Mouse (Mus musculus): ENCODE results near the gene Tmem258. TPM values are rescaled to one million over a fixed set of nuclear protein-coding genes. Genes with fewer than 3 reads are reported as not detected.

The Tmem258 gene
- total RNA-seq, 2 experiments from 2014 or later: 55.9 to 64.2 TPM

- Histone ChIP-seq H3K4me3 (no peak overlapping the region), H3K27ac (no peak overlapping the region)
- intact Hi-C loops (cut with DNase I): no loop called here
- no peak for TF ChIP-seq CTCF (IDR thresholded peaks at IDR 0.05)
- DNase-seq (ENCODE audit: extremely low spot score in 1 of 2, low spot score in 2 of 2): no peak
Measured at GRCm38 (mm10) chr19:10173116-10173718, 30.6 kb upstream of the Tmem258 start.

DNA sequence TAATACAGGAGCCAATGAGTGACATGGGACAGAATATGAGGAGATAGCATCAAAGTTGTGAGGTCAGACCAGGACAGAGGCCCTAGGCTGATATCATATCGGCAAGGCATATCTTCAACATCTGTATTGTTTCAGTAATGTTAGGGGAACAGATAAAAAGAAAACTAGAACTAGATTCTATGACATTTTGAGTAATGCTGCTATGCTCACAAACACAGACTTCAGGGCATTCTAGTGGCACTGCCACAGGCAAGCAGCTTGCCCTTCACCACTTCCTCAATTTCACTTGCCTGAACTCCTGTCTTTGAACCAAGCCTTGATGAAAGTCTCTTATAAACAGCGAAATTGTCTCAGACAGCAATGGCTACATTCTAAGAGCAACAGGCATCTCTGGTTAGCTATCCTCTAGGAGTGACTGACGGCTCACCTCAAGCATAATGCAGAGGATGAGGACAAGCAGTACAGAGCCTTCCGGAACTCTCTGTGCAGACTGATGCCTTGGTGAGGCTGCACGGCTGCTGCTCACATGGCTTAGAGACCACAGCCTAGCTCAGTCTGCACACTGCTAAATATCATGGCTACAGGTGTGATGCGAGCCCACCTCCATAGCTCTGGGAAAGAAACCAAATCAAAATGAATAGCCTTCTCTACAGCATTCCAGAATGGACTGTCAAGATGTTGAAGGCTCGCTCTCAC, 29.8 kb upstream of the Tmem258 start:
- no peak for TF ChIP-seq CTCF (IDR thresholded peaks at IDR 0.05)
- no peak for DNase-seq (ENCODE audit: extremely low spot score in 1 of 2, low spot score in 2 of 2)
- intact Hi-C loops (cut with DNase I): no loop called here
- Histone ChIP-seq H3K4me3 (no peak overlapping the region), H3K27ac (no peak overlapping the region)

DNA sequence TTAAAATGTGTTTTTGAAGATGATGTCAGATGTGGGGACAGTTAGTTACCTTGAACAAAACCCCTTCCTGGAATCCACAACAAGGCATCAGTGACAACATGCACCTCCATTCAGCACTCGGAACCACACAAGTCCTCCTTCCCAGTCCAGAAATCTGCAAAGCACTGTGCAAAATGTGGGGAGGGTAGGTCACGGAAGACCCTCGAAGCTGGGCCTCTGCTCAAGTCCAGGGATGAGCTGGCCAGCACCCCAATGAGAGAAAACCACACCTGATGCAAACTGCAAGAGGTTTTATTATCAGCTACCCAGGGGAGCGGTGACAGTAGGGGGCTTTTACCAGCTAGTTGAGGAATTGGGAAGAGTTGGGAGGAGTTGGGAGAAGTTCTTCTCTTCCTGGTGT, 28.9 kb upstream of the Tmem258 start:
- DNase-seq (ENCODE audit: extremely low spot score in 1 of 2, low spot score in 2 of 2): no peak
- intact Hi-C loops (cut with DNase I): no loop called here
- Histone ChIP-seq H3K27ac (no peak overlapping the region), H3K4me3 (no peak overlapping the region)
- TF ChIP-seq CTCF (IDR thresholded peaks at IDR 0.05): no peak

GRCm38 (mm10) chr19:10176477-10176876, 27.3 kb upstream of the Tmem258 start:
- H3K27ac ChIP-seq: no peak overlapping the region
- no peak for DNase-seq (ENCODE audit: extremely low spot score in 1 of 2, low spot score in 2 of 2)
- intact Hi-C loops (cut with DNase I): no loop called here
- no peak overlapping the region for H3K4me3 ChIP-seq
- TF ChIP-seq CTCF (IDR thresholded peaks at IDR 0.05): no peak

GRCm38 (mm10) chr19:10176941-10177372, 26.9 kb upstream of the Tmem258 start:
- H3K27ac ChIP-seq: no peak overlapping the region
- no peak for DNase-seq (ENCODE audit: extremely low spot score in 1 of 2, low spot score in 2 of 2)
- H3K4me3 ChIP-seq: no peak overlapping the region
- intact Hi-C loops (cut with DNase I): no loop called here
- no peak for TF ChIP-seq CTCF (IDR thresholded peaks at IDR 0.05)

GRCm38 (mm10) chr19:10181225-10181624, 22.6 kb upstream of the Tmem258 start:
- intact Hi-C loops (cut with DNase I): loop anchor here (5.0 kb wide), 1 partner anchor 284 kb away; the partner anchor contains the start of gene Incenp
- peak overlapping the region; percentile 28; the same call in 1 of the 2 replicates for H3K27ac ChIP-seq
- no peak overlapping the region for H3K4me3 ChIP-seq
- no peak for DNase-seq (ENCODE audit: extremely low spot score in 1 of 2, low spot score in 2 of 2)
- TF ChIP-seq CTCF (IDR thresholded peaks at IDR 0.05): no peak

GRCm38 (mm10) chr19:10182142-10182541, 21.7 kb upstream of the Tmem258 start:
- no peak for TF ChIP-seq CTCF (IDR thresholded peaks at IDR 0.05)
- no peak for DNase-seq (ENCODE audit: extremely low spot score in 1 of 2, low spot score in 2 of 2)
- peak overlapping the region; percentile 74 for H3K4me3 ChIP-seq
- intact Hi-C loops (cut with DNase I): loop anchor here (1.0 to 5.0 kb wide), 3 partner anchors 81 to 285 kb away; partner anchors contain the start of genes Fads2, Fads3 and Incenp
- peak overlapping the region; percentile 97 for H3K27ac ChIP-seq

GRCm38 (mm10) chr19:10182670-10183298, 21.0 kb upstream of the Tmem258 start, which contains the start of gene Fads1:
Gene Fads1, plus strand, starts transcription at chr19:10182888.
- TF ChIP-seq CTCF (IDR thresholded peaks at IDR 0.05): peak; percentile 67
- intact Hi-C loops (cut with DNase I): loop anchor here (1.0 to 5.0 kb wide), 3 partner anchors 81 to 285 kb away; partner anchors contain the start of genes Fads2, Fads3 and Incenp
- DNase-seq (ENCODE audit: extremely low spot score in 1 of 2, low spot score in 2 of 2): peak; percentile 94 to 96
- Histone ChIP-seq H3K4me3 (peak within 1 kb of the TSS; percentile 74), H3K27ac (peak within 1 kb of the TSS; percentile 97)

DNA sequence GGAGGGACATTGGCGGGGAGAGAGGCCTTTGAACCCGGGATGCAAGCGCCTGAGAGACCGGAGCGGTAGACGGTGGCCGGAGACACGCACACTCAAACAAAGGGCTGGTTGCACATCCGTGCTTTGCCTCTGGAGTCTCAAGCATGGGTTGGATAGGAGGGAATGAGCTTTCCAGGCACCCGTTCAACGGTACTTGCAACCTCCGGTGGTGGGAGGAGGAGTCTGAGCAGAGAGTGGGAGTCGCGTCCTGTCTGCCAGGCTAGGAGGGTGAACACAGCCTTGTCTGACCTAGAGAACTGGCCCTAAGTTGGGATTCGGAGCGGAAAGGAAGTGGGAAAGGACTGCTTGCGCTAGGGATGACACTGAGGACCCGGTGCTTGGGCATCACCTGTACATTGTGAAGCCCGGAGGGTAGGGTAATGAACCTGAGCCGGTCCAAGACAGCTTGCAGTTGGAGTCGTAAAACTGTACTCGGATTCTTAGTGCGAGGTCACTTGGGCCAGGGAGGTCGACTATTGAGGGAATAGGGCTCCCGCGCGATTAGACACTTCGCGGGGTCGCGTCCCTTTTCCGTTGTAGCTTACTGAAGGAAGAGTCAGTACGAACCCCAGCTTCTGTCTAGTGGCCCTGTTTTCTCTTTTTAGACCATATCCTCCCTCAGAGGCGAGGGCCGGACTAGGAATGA, 20.4 kb upstream of the Tmem258 start:
- Histone ChIP-seq H3K4me3 (peak overlapping the region; percentile 74), H3K27ac (peak overlapping the region; percentile 97)
- no peak for TF ChIP-seq CTCF (IDR thresholded peaks at IDR 0.05)
- DNase-seq (ENCODE audit: extremely low spot score in 1 of 2, low spot score in 2 of 2): peak; percentile 77 to 78
- intact Hi-C loops (cut with DNase I): loop anchor here (2.0 to 5.0 kb wide), 2 partner anchors 143 to 286 kb away; partner anchors contain the start of genes Fads3 and Incenp

DNA sequence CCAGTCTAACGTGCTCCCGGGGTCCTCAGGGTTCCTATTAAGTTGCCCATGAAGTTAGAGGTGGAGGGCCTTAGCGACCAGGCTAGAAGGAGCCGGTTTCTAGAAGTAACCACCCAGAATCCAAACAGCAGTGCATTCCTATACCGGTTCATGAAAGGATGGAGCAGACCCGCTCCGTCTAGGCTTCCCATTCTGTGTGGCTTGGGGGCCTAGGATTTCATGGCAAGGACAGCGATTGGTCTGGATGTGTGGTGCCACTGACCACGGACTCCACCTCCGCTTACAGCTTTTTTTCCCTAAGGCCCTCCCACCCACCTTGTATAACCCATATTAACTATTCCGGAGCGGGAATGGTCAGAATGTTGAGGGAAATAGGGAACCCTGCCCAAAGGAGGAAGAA, 19.7 kb upstream of the Tmem258 start:
- Histone ChIP-seq H3K4me3 (peak overlapping the region; percentile 74), H3K27ac (peak overlapping the region; percentile 97)
- intact Hi-C loops (cut with DNase I): loop anchor here (5.0 kb wide), 1 partner anchor 287 kb away; the partner anchor contains the start of gene Incenp
- DNase-seq (ENCODE audit: extremely low spot score in 1 of 2, low spot score in 2 of 2): no peak
- no peak for TF ChIP-seq CTCF (IDR thresholded peaks at IDR 0.05)

DNA sequence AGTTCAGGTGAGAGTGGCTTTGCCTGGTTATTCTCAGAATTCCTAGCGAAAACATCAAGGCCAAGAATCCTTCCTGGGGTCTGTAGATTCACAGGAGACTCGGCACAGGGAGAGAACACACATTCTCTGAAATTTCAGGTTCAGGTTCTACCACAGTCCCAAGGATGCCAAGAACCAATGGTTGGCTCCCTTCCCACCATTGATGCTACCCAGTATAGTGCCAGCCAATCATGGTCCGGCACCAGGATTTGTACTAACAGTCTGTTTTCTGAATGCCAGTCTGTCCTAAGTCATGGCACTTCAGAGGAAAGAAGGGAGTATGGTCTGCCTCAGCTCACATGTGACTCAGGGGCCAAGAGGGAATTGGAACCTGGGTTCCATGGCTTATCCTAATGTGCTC, 17.9 kb upstream of the Tmem258 start:
- Histone ChIP-seq H3K4me3 (no peak overlapping the region), H3K27ac (no peak overlapping the region)
- intact Hi-C loops (cut with DNase I): no loop called here
- TF ChIP-seq CTCF (IDR thresholded peaks at IDR 0.05): no peak
- no peak for DNase-seq (ENCODE audit: extremely low spot score in 1 of 2, low spot score in 2 of 2)

Data from left cerebral cortex, adult 2 months (tissue).